Mouse (Mus musculus) embryonic fibroblast, embryonic 13.5 days (primary cell): ENCODE data around the gene Erf.

Experiments
- CTCF ChIP-seq: IDR thresholded peaks from 2 replicates; pipeline ENCODE4 v1.5.1; 2011; ENCODE audit warnings: mild to moderate bottlenecking, control low read depth, low read length, moderate library complexity, borderline replicate concordance; ENCODE audit not compliant: insufficient read depth
- POLR2A ChIP-seq: IDR thresholded peaks from 2 replicates; pipeline ENCODE4 v1.6.1; 2011; ENCODE audit warnings: low read depth, mild to moderate bottlenecking, control low read depth, low read length, moderate library complexity

GRCm38 (mm10) chr7:25279076-25279860 is 28.7 kb upstream of the Erf start:
- TF ChIP-seq POLR2A (peak; percentile 39; the same call in 1 of the 2 replicates), CTCF (no peak)
